Mouse (Mus musculus): ENCODE results near the gene Zfp536. TPM values are rescaled to one million over a fixed set of nuclear protein-coding genes. Genes with fewer than 3 reads are reported as not detected.

Zfp536 gene
- polyA plus RNA-seq, 1 experiment, result 0.80 TPM

GRCm38 (mm10) chr7:37556811-37557210 is 216.6 kb downstream of the Zfp536 start:
- no peak for DNase-seq (ENCODE audit: low read depth)

- no peak for DNase-seq (ENCODE audit: low read depth)
These were observed 219.0 kb downstream of the Zfp536 start for GRCm38 (mm10) chr7:37554405-37554804.

- DNase-seq (ENCODE audit: low read depth), result no peak
These were observed 219.8 kb downstream of the Zfp536 start for GRCm38 (mm10) chr7:37553646-37554045.

- no peak for DNase-seq (ENCODE audit: low read depth)
These were observed 221.1 kb downstream of the Zfp536 start for GRCm38 (mm10) chr7:37552384-37552783.

GRCm38 (mm10) chr7:37548805-37549204 is 224.6 kb downstream of the Zfp536 start:
- DNase-seq (ENCODE audit: low read depth), result no peak

GRCm38 (mm10) chr7:37544011-37544410 is 229.4 kb downstream of the Zfp536 start:
- DNase-seq (ENCODE audit: low read depth), result no peak

- DNase-seq (ENCODE audit: low read depth), result no peak
These were observed 230.5 kb downstream of the Zfp536 start for GRCm38 (mm10) chr7:37542951-37543350.

GRCm38 (mm10) chr7:37531166-37531565 is 242.3 kb downstream of the Zfp536 start:
- DNase-seq (ENCODE audit: low read depth), result no peak

- no peak for DNase-seq (ENCODE audit: low read depth)
These were observed 245.1 kb downstream of the Zfp536 start for GRCm38 (mm10) chr7:37528311-37528710.

- DNase-seq (ENCODE audit: low read depth), result no peak
These were observed 245.6 kb downstream of the Zfp536 start for GRCm38 (mm10) chr7:37527890-37528289.

- no peak for DNase-seq (ENCODE audit: low read depth)
These were observed 252.0 kb downstream of the Zfp536 start for GRCm38 (mm10) chr7:37521407-37521806.

- no peak for DNase-seq (ENCODE audit: low read depth)
These were observed 262.3 kb downstream of the Zfp536 start for GRCm38 (mm10) chr7:37510933-37511675.

- no peak for DNase-seq (ENCODE audit: low read depth)
These were observed 263.7 kb downstream of the Zfp536 start for GRCm38 (mm10) chr7:37509700-37510099.

- DNase-seq (ENCODE audit: low read depth), result no peak
These were observed 267.9 kb downstream of the Zfp536 start for GRCm38 (mm10) chr7:37505548-37505947.

GRCm38 (mm10) chr7:37505096-37505495 is 268.3 kb downstream of the Zfp536 start:
- DNase-seq (ENCODE audit: low read depth), result no peak

- DNase-seq (ENCODE audit: low read depth), result no peak
These were observed 274.6 kb downstream of the Zfp536 start for GRCm38 (mm10) chr7:37498881-37499280.

- no peak for DNase-seq (ENCODE audit: low read depth)
These were observed 276.9 kb downstream of the Zfp536 start for GRCm38 (mm10) chr7:37496491-37496890.

- no peak for DNase-seq (ENCODE audit: low read depth)
These were observed 283.1 kb downstream of the Zfp536 start for GRCm38 (mm10) chr7:37490312-37490711.

GRCm38 (mm10) chr7:37484946-37485345 is 288.5 kb downstream of the Zfp536 start:
- no peak for DNase-seq (ENCODE audit: low read depth)

GRCm38 (mm10) chr7:37482564-37482963 is 290.9 kb downstream of the Zfp536 start:
- no peak for DNase-seq (ENCODE audit: low read depth)

- DNase-seq (ENCODE audit: low read depth), result no peak
These were observed 292.3 kb downstream of the Zfp536 start for GRCm38 (mm10) chr7:37481165-37481564.

GRCm38 (mm10) chr7:37477309-37477708 is 296.1 kb downstream of the Zfp536 start:
- no peak for DNase-seq (ENCODE audit: low read depth)

- no peak for DNase-seq (ENCODE audit: low read depth)
These were observed 298.0 kb downstream of the Zfp536 start for GRCm38 (mm10) chr7:37475485-37475884.

- no peak for DNase-seq (ENCODE audit: low read depth)
These were observed 299.2 kb downstream of the Zfp536 start for GRCm38 (mm10) chr7:37474284-37474683.

Data from gonadal fat pad, adult 2 months (tissue).